Comparison of ENCODE assay signal across 8 mouse cellular contexts in the genomic region with DNA sequence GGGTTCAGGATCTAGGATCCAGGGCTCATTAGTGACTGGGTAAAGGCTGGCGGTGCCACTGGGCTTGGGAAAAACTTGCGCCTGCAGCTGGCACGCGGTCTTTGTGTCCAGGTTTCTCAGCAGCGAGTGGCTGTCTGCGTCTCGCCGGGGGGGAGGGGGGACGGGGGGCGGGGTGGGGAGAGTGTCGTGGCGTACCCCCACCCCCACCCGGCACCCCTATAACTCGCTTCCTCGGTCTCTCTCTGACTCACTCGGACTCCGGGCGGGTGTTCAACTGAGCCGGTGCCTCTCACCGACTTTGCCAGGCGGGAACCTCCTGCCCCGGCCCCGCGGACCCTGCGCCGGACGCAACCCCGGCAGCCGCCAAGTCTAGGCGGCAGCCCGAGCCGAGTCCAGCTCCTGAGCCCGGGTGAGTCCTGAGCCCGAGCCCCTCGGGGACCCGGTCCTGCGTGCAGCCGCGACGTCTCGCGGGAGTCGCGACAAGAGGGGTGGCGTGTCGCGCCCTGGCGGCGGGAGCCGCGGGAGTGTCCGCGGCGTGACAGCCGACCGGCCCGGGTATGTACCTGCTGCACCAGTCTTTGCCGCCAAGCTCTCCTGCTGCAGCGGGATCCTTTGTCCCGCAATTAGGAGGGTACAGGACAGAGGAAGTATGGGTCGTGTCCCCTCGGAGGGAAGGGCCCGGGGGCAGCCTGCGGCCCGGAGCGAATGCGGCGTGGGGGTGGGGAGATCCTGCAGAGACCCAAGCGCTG. TPM values are rescaled to one million over a fixed set of nuclear protein-coding genes. Genes with fewer than 3 reads are reported as not detected.
DNase-seq lines count a peak whose midpoint lies in the region; ATAC-seq lines count a peak whose summit lies in the region.

No protein-coding gene starts in this region.

- no peak for ATAC-seq in embryonic facial prominence, embryonic 13.5 days (ENCODE audit: insufficient number of reproducible peaks, insufficient read depth, low FRiP score, low TSS enrichment, low read depth)
- ATAC-seq in neural tube, embryonic 12.5 days (ENCODE audit: low FRiP score, low read depth): peak; percentile 61

- peak overlapping the region; percentile 65 for H3K9ac ChIP-seq in embryonic facial prominence, embryonic 13.5 days
- H3K9ac ChIP-seq in neural tube, embryonic 12.5 days: peak overlapping the region; percentile 67

- no peaks in the 10 kb centered on the region for H3K36me3 ChIP-seq in embryonic facial prominence, embryonic 13.5 days
- no peaks in the 10 kb centered on the region for H3K36me3 ChIP-seq in neural tube, embryonic 12.5 days

- H3K4me1 ChIP-seq in brown adipose tissue, adult 24 weeks (ENCODE audit: control insufficient read depth, insufficient read depth, insufficient read length, low read length): peaks cover 4% of the 10 kb centered on the region; the same call in 1 of the 2 replicates
- peaks cover 26% of the 10 kb centered on the region for H3K4me1 ChIP-seq in embryonic facial prominence, embryonic 13.5 days
- peaks cover 38% of the 10 kb centered on the region for H3K4me1 ChIP-seq in neural tube, embryonic 12.5 days

- H3K4me3 ChIP-seq in brown adipose tissue, adult 24 weeks (ENCODE audit: insufficient read depth, low read depth, low read length): peak overlapping the region; percentile 52
- peak overlapping the region; percentile 52 for H3K4me3 ChIP-seq in embryonic facial prominence, embryonic 13.5 days
- peak overlapping the region; percentile 53 for H3K4me3 ChIP-seq in neural tube, embryonic 12.5 days

- H3K27me3 ChIP-seq in embryonic facial prominence, embryonic 13.5 days: peaks cover 87% of the 10 kb centered on the region
- H3K27me3 ChIP-seq in neural tube, embryonic 12.5 days (replicated peaks): peaks cover 66% of the 10 kb centered on the region

- WGBS in embryonic facial prominence, embryonic 13.5 days: under 1% methylated on average over 63 of the region's 69 CpGs
- under 1% methylated on average over 65 of the region's 69 CpGs for WGBS in neural tube, embryonic 12.5 days

- H3K27ac ChIP-seq in brown adipose tissue, adult 24 weeks (replicated peaks; ENCODE audit: low read depth, low read length): no peak overlapping the region
- H3K27ac ChIP-seq in embryonic facial prominence, embryonic 13.5 days: no peak overlapping the region
- H3K27ac ChIP-seq in neural tube, embryonic 12.5 days: no peak overlapping the region

- peak overlapping the region; percentile 93 for H3K4me2 ChIP-seq in embryonic facial prominence, embryonic 13.5 days
- peak overlapping the region; percentile 96 for H3K4me2 ChIP-seq in neural tube, embryonic 12.5 days (replicated peaks)

- H3K9me3 ChIP-seq in embryonic facial prominence, embryonic 13.5 days: no peaks in the 10 kb centered on the region
- no peaks in the 10 kb centered on the region for H3K9me3 ChIP-seq in neural tube, embryonic 12.5 days

- peak; percentile 21 to 39 for DNase-seq in layer of hippocampus, postnatal 10 days (ENCODE audit: low spot score in 2 of 2)
- DNase-seq in layer of hippocampus, postnatal 36 days: no peak
- DNase-seq in kidney, postnatal 4 days: peak; percentile 25 to 31
- DNase-seq in ovary, postnatal 10 days (ENCODE audit: low spot score): no peak
- DNase-seq in urinary bladder, postnatal 14 days (ENCODE audit: low spot score): no peak

RNA-seq across cellular contexts. Expression of a gene that starts 1.0 kb away (rescaled TPM):
- 1 to 10 TPM; 6.3 to 8.1 TPM for total RNA-seq in layer of hippocampus, postnatal 10 days (2021)
- 1 to 10 TPM; 5.9 to 7.1 TPM for total RNA-seq in layer of hippocampus, postnatal 36 days (2021)
- polyA plus RNA-seq in brown adipose tissue, adult 24 weeks (2012; ENCODE audit: insufficient read depth, insufficient read length, missing spikeins): not detected in 2 replicates
- 0.66 and 1.9 TPM in 2 replicates for polyA plus RNA-seq in embryonic facial prominence, embryonic 13.5 days (2015; fragmentation: Nextera tagmentation; extraction: Ambion mirVana)
- 7.2 TPM in 2 replicates for polyA plus RNA-seq in neural tube, embryonic 12.5 days (2016; fragmentation: Nextera tagmentation; extraction: Ambion mirVana)

Comparison
In these comparisons a context has a peak if more than half of its experiments do, and no peak if none do; other contexts are left out.
1. DNase-seq: peak in layer of hippocampus, postnatal 10 days (2 of 2) and kidney, postnatal 4 days (2 of 2); none in layer of hippocampus, postnatal 36 days (0 of 2), ovary, postnatal 10 days (single experiment) and urinary bladder, postnatal 14 days (single experiment).
2. Peak in every context shown above with its lines, with median percentiles within 50 percentile points of each other: H3K4me3 ChIP-seq.